Mouse (Mus musculus): Measurements from ENCODE around the gene Olfr1200. TPM values are rescaled to one million over a fixed set of nuclear protein-coding genes. Genes with fewer than 3 reads are reported as not detected.

The Olfr1200 gene
- not detected in 2 replicates for polyA plus RNA-seq (2012; rRNA removed)

DNA sequence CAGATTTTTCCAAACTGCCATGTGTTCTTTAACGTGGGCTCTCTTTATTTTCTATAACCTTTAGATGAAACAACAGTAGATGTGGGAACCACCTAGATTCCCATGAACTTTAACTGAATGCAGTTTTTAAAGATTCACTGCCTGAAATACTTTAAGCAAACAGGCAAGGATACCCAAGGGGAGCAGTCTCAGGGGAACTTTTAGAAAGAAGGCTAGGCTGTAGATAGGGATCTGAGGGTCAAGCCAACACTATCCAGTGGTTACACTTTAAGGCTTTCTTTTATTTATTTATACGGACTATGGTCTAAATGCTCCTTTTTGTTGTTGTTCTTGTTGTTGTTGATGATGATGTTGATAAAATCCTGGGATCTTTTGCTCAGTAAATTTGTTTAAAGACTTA is at the start of gene Olfr1200:
Gene Olfr1200, minus strand, starts transcription at position 101 of the 400 bp plus-strand sequence.
- TF ChIP-seq POLR2A (IDR thresholded peaks at IDR 0.05; ENCODE audit: borderline replicate concordance, extremely low read depth, insufficient read depth, insufficient read length, poor library complexity, severe bottlenecking): no peak
- TF ChIP-seq CTCF (IDR thresholded peaks at IDR 0.05; ENCODE audit: borderline replicate concordance, extremely low read depth, insufficient read depth, insufficient read length): no peak
- no peak for DNase-seq (ENCODE audit: low read depth)

DNA sequence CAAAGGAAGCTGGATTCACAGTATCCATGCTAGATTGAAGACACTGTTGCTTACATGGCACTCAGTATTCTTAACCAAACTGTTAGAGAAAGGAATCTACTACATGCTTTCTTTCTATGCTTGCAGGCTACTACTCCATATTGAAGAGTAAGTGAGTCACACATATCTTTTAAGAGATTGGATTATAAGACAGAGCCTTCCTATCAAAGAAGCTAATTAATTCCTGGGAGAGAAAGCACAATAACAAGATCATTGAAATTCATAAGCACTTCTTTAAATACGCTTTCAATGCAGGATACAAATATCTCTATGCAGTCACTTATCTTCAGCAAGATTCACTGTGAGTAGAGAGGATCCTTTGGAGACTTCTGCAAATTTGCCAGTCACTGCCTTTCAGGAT is 43.9 kb upstream of the Olfr1200 start, which contains the start of gene Olfr1202:
Gene Olfr1202, plus strand, starts transcription at position 301 of the 400 bp plus-strand sequence.
- TF ChIP-seq CTCF (IDR thresholded peaks at IDR 0.05; ENCODE audit: borderline replicate concordance, extremely low read depth, insufficient read depth, insufficient read length): no peak
- no peak for TF ChIP-seq POLR2A (IDR thresholded peaks at IDR 0.05; ENCODE audit: borderline replicate concordance, extremely low read depth, insufficient read depth, insufficient read length, poor library complexity, severe bottlenecking)
- DNase-seq (ENCODE audit: low read depth): no peak

DNA sequence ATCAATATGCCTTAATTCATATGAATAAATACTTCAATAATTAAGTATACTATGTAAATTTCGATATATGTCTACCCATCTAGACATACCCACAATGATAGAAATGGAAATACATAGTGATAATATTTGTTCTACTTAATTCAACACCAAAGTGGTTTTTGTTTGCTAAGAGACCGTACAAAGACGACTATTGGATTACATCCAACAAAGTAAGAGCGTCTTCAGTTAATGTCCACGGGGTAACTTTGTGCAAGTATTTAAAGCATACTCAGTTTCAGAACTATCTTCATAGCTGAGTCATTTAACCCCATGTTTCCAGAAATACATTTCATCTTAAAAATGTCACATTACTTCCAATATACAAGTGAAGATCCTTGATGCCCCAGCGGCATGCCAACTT is 22.4 kb upstream of the Olfr1200 start, which contains the start of gene Olfr1201:
Gene Olfr1201, plus strand, starts transcription at position 301 of the 400 bp plus-strand sequence.
- TF ChIP-seq POLR2A (IDR thresholded peaks at IDR 0.05; ENCODE audit: borderline replicate concordance, extremely low read depth, insufficient read depth, insufficient read length, poor library complexity, severe bottlenecking): no peak
- TF ChIP-seq CTCF (IDR thresholded peaks at IDR 0.05; ENCODE audit: borderline replicate concordance, extremely low read depth, insufficient read depth, insufficient read length): no peak
- DNase-seq (ENCODE audit: low read depth): no peak

DNA sequence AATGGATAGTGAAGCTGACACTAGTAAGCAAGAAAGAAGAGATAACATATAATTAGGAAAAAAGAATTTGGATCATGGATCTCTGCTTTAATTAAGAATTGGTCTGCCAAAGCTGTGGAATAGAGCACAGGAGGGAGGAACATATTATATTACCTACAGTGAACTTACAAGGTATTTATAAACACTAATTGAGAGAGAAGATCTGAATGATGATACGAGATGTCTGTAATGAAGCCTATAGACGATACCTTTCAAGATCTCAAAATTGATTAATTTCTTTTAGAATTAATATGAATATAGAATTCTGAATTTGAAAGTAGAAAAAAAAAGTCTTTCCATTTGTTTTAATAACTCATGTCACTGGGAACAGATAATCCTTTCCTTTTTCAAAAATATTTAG is 9.9 kb downstream of the Olfr1200 start, which contains the start of gene Olfr1199:
Gene Olfr1199, minus strand, starts transcription at position 101 of the 400 bp plus-strand sequence.
- TF ChIP-seq CTCF (IDR thresholded peaks at IDR 0.05; ENCODE audit: borderline replicate concordance, extremely low read depth, insufficient read depth, insufficient read length) (no peak), POLR2A (IDR thresholded peaks at IDR 0.05; ENCODE audit: borderline replicate concordance, extremely low read depth, insufficient read depth, insufficient read length, poor library complexity, severe bottlenecking) (no peak)
- no peak for DNase-seq (ENCODE audit: low read depth)

DNA sequence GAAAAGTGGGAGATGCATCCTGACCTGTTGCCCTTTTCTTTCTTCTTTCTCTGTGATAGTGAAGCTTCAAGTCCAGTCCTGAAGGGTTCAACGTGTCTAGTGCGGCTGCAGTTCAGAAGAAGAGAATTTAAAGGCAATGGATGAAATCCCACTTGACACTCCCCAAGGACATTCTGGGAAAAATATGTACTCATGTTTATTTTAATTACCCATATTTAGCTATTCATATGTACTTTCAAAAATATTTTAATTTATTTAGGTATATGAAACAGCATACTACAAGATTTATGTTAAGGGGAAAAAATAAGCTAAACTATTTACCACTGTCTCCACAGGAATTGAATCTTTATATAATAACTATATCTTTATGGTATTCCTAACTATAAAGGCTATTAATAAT is 19.0 kb downstream of the Olfr1200 start, which contains the start of gene Olfr1198:
Gene Olfr1198, minus strand, starts transcription at position 101 of the 400 bp plus-strand sequence.
- no peak for DNase-seq (ENCODE audit: low read depth)
- TF ChIP-seq CTCF (IDR thresholded peaks at IDR 0.05; ENCODE audit: borderline replicate concordance, extremely low read depth, insufficient read depth, insufficient read length): no peak
- no peak for TF ChIP-seq POLR2A (IDR thresholded peaks at IDR 0.05; ENCODE audit: borderline replicate concordance, extremely low read depth, insufficient read depth, insufficient read length, poor library complexity, severe bottlenecking)

DNA sequence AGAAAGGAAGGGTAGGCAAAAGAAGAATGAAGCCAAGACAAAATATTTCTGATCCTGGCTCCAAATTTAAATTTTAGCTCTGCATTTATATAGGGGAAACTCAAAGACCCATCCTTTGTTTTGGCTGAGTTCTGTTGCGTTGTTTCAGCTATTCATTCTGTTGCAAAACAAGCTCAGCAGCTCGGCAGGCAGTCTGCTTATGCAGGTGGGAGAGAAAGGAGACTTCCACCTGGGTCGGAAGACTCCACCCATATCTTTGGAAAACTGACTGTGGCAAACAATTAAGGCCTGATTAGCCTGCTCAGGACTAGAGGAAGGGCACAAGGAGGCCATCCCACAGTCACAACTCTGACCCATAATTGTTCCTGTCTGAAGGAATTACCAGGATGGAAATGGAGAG is 26.9 kb downstream of the Olfr1200 start:
- TF ChIP-seq POLR2A (IDR thresholded peaks at IDR 0.05; ENCODE audit: borderline replicate concordance, extremely low read depth, insufficient read depth, insufficient read length, poor library complexity, severe bottlenecking) (no peak), CTCF (IDR thresholded peaks at IDR 0.05; ENCODE audit: borderline replicate concordance, extremely low read depth, insufficient read depth, insufficient read length) (no peak)
- no peak for DNase-seq (ENCODE audit: low read depth)

DNA sequence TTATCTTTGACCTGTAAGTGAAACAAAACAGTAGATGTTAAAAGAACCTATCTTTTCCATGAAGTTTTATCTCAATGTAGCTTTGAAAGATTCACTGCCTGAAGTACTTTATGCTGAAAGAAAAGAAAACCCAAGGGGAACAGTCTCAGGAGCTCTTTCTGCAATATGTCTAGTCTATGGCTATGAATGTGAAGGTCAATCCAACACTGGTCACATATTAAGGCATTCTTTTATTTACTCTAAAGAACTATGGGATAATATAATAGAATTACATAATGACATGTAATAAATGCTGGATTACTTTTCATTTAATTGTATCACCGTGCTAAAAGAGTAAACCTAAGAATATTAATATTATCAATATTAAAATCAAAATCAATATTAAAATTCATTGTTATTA is 38.0 kb downstream of the Olfr1200 start, which contains the start of gene Olfr1197:
Gene Olfr1197, minus strand, starts transcription at position 101 of the 400 bp plus-strand sequence.
- no peak for TF ChIP-seq CTCF (IDR thresholded peaks at IDR 0.05; ENCODE audit: borderline replicate concordance, extremely low read depth, insufficient read depth, insufficient read length)
- no peak for TF ChIP-seq POLR2A (IDR thresholded peaks at IDR 0.05; ENCODE audit: borderline replicate concordance, extremely low read depth, insufficient read depth, insufficient read length, poor library complexity, severe bottlenecking)
- DNase-seq (ENCODE audit: low read depth): no peak

Other genes with a start within 250 kb of the Olfr1200 start
- not detected in 2 replicates for gene Olfr1188, start 213.6 kb downstream of the Olfr1200 start, polyA plus RNA-seq (2012; rRNA removed)
- not detected in 2 replicates for gene Olfr1189, start 184.0 kb downstream of the Olfr1200 start, polyA plus RNA-seq (2012; rRNA removed)
- not detected in 2 replicates for gene Olfr1191-ps1, start 129.9 kb downstream of the Olfr1200 start, polyA plus RNA-seq (2012; rRNA removed)
- not detected in 2 replicates for gene Olfr1192-ps1, start 122.0 kb downstream of the Olfr1200 start, polyA plus RNA-seq (2012; rRNA removed)
- gene Olfr1193, start 94.9 kb downstream of the Olfr1200 start, polyA plus RNA-seq (2012; rRNA removed): not detected in 2 replicates
- not detected in 2 replicates for gene Olfr1195, start 81.3 kb downstream of the Olfr1200 start, polyA plus RNA-seq (2012; rRNA removed)
- not detected in 2 replicates for gene Olfr1196, start 65.9 kb downstream of the Olfr1200 start, polyA plus RNA-seq (2012; rRNA removed)
- not detected in 2 replicates for gene Olfr1197, start 38.1 kb downstream of the Olfr1200 start, polyA plus RNA-seq (2012; rRNA removed)
- not detected in 2 replicates for gene Olfr1198, start 19.1 kb downstream of the Olfr1200 start, polyA plus RNA-seq (2012; rRNA removed)
- gene Olfr1199, start 10.0 kb downstream of the Olfr1200 start, polyA plus RNA-seq (2012; rRNA removed): not detected in 2 replicates
- not detected in 2 replicates for gene Olfr1201, start 22.5 kb upstream of the Olfr1200 start, polyA plus RNA-seq (2012; rRNA removed)
- not detected in 2 replicates for gene Olfr1202, start 44.0 kb upstream of the Olfr1200 start, polyA plus RNA-seq (2012; rRNA removed)
- not detected in 2 replicates for gene Olfr1205, start 59.2 kb upstream of the Olfr1200 start, polyA plus RNA-seq (2012; rRNA removed)
- gene Olfr1204, start 78.8 kb upstream of the Olfr1200 start, polyA plus RNA-seq (2012; rRNA removed): not detected in 2 replicates
- gene Olfr1206, start 92.7 kb upstream of the Olfr1200 start, polyA plus RNA-seq (2012; rRNA removed): not detected in 2 replicates
- gene Olfr1208, start 131.8 kb upstream of the Olfr1200 start, polyA plus RNA-seq (2012; rRNA removed): not detected in 2 replicates
- not detected in 2 replicates for gene Olfr1209, start 144.7 kb upstream of the Olfr1200 start, polyA plus RNA-seq (2012; rRNA removed)
- not detected in 2 replicates for gene Olfr1211, start 167.6 kb upstream of the Olfr1200 start, polyA plus RNA-seq (2012; rRNA removed)
- not detected in 2 replicates for gene Olfr1212, start 183.5 kb upstream of the Olfr1200 start, polyA plus RNA-seq (2012; rRNA removed)
- gene Gm13762, start 209.8 kb upstream of the Olfr1200 start, polyA plus RNA-seq (2012; rRNA removed): not detected in 2 replicates
- not detected in 2 replicates for gene Olfr1214, start 222.2 kb upstream of the Olfr1200 start, polyA plus RNA-seq (2012; rRNA removed)
- not detected in 2 replicates for gene Olfr1215, start 236.5 kb upstream of the Olfr1200 start, polyA plus RNA-seq (2012; rRNA removed)
- not detected in 2 replicates for gene Olfr1216, start 247.9 kb upstream of the Olfr1200 start, polyA plus RNA-seq (2012; rRNA removed)